26 mouse cellular contexts compared by ENCODE assay signal in genomic region chr2:148042126-148042640, GRCm38 (mm10). TPM values are rescaled to one million over a fixed set of nuclear protein-coding genes. Genes with fewer than 3 reads are reported as not detected.
DNase-seq lines count a peak whose midpoint lies in the region; ATAC-seq lines count a peak whose summit lies in the region.
"Had no signal": no experiment of that assay in that cellular context is flagged by ENCODE, and none has a peak within 500 bp of the region (broad histone marks: within the 10 kb centered on the region; RNA-seq: fewer than 3 reads in every experiment).

No protein-coding gene starts in this region.

- no peak overlapping the region for H3K4me2 ChIP-seq in hindbrain, embryonic 11.5 days (replicated peaks; ENCODE audit: low read depth, low read length)
- H3K4me2 ChIP-seq in hindbrain, embryonic 12.5 days (replicated peaks) = no peak overlapping the region
- H3K4me2 ChIP-seq in midbrain, embryonic 15.5 days = no peak overlapping the region
- peak overlapping the region; percentile 4 for H3K4me2 ChIP-seq in midbrain, embryonic 14.5 days (ENCODE audit: low read length)
- peak overlapping the region; percentile 68 for H3K4me2 ChIP-seq in stomach, embryonic 16.5 days (ENCODE audit: low read depth, low read length)
- H3K4me2 ChIP-seq: hindbrain, embryonic 13.5 days; limb, embryonic 15.5 days; liver, embryonic 13.5 days had no signal

- WGBS in hindbrain, embryonic 11.5 days = 15% methylated on average over 3 of the region's 3 CpGs
- 10% methylated on average over 3 of the region's 3 CpGs for WGBS in hindbrain, embryonic 12.5 days
- WGBS in midbrain, embryonic 10.5 days = 8% methylated on average over 3 of the region's 3 CpGs
- 13% methylated on average over 3 of the region's 3 CpGs for WGBS in midbrain, embryonic 15.5 days
- 8% methylated on average over 3 of the region's 3 CpGs for WGBS in midbrain, embryonic 14.5 days
- 25% methylated on average over 3 of the region's 3 CpGs for WGBS in stomach, embryonic 16.5 days

- H3K36me3 ChIP-seq in hindbrain, embryonic 11.5 days (ENCODE audit: control insufficient read depth, insufficient read depth, low read length) = no peaks in the 10 kb centered on the region
- H3K36me3 ChIP-seq in hindbrain, embryonic 12.5 days = no peaks in the 10 kb centered on the region
- peaks cover 10% of the 10 kb centered on the region for H3K36me3 ChIP-seq in midbrain, embryonic 10.5 days
- H3K36me3 ChIP-seq in midbrain, embryonic 15.5 days (replicated peaks) = no peaks in the 10 kb centered on the region
- H3K36me3 ChIP-seq in midbrain, embryonic 14.5 days (ENCODE audit: control insufficient read depth, insufficient read depth, low read length) = no peaks in the 10 kb centered on the region
- H3K36me3 ChIP-seq in stomach, embryonic 16.5 days (ENCODE audit: control insufficient read depth, insufficient read depth, low read length) = no peaks in the 10 kb centered on the region
- H3K36me3 ChIP-seq: hindbrain, embryonic 13.5 days; limb, embryonic 10.5 days; limb, embryonic 15.5 days; liver, embryonic 13.5 days had no signal

- peak; percentile 50 for DNase-seq in hindbrain, embryonic 11.5 days (ENCODE audit: low spot score)
- DNase-seq in midbrain, embryonic 10.5 days (ENCODE audit: low spot score) = no peak
- no peak for DNase-seq in midbrain, embryonic 14.5 days
- DNase-seq in urinary bladder, adult 2 months (ENCODE audit: low spot score) = no peak
- DNase-seq: adrenal gland, postnatal 25 days; cerebellum, adult 11-12 months; cerebellum, adult 9-11 months; gastrocnemius, adult 2 months; gastrocnemius, postnatal 36 days; kidney, adult 8-10 months; layer of hippocampus, adult 9-11 months; liver, embryonic 13.5 days; lung, adult 18-20 months; right cerebral cortex, postnatal 25 days; thymus, postnatal 4 days had no signal

- no peak for ATAC-seq in hindbrain, embryonic 11.5 days (ENCODE audit: low FRiP score)
- no peak for ATAC-seq in hindbrain, embryonic 12.5 days (ENCODE audit: low FRiP score)
- no peak for ATAC-seq in midbrain, embryonic 15.5 days (replicated peaks)
- ATAC-seq in midbrain, embryonic 14.5 days (ENCODE audit: low FRiP score, low TSS enrichment) = no peak
- ATAC-seq in stomach, embryonic 16.5 days (ENCODE audit: insufficient read depth, low FRiP score) = no peak
- ATAC-seq: CD4-positive, CD25-positive, alpha-beta regulatory T cell, adult 4 months; forebrain, embryonic 16.5 days; intestine, embryonic 16.5 days had no signal

- H3K27ac ChIP-seq in hindbrain, embryonic 11.5 days (ENCODE audit: low read depth, low read length) = no peak overlapping the region
- H3K27ac ChIP-seq in hindbrain, embryonic 12.5 days = no peak overlapping the region
- peak overlapping the region; percentile 91 for H3K27ac ChIP-seq in midbrain, embryonic 10.5 days (replicated peaks)
- H3K27ac ChIP-seq in midbrain, embryonic 15.5 days = no peak overlapping the region
- no peak overlapping the region for H3K27ac ChIP-seq in midbrain, embryonic 14.5 days (replicated peaks; ENCODE audit: low read depth, low read length)
- H3K27ac ChIP-seq in stomach, embryonic 16.5 days (ENCODE audit: low read length) = no peak overlapping the region
- H3K27ac ChIP-seq: gastrocnemius, adult 2 months; hindbrain, embryonic 13.5 days; kidney, postnatal 0 days; limb, embryonic 10.5 days; limb, embryonic 15.5 days; liver, embryonic 13.5 days had no signal

- no peak overlapping the region for H3K4me3 ChIP-seq in hindbrain, embryonic 11.5 days (ENCODE audit: low read depth, low read length)
- H3K4me3 ChIP-seq in hindbrain, embryonic 12.5 days = no peak overlapping the region
- H3K4me3 ChIP-seq in midbrain, embryonic 10.5 days = peak overlapping the region; percentile 55
- no peak overlapping the region for H3K4me3 ChIP-seq in midbrain, embryonic 15.5 days
- no peak overlapping the region for H3K4me3 ChIP-seq in midbrain, embryonic 14.5 days (replicated peaks; ENCODE audit: low read depth, low read length)
- no peak overlapping the region; the same call in 1 of the 2 replicates for H3K4me3 ChIP-seq in stomach, embryonic 16.5 days (replicated peaks; ENCODE audit: low read length)
- H3K4me3 ChIP-seq: erythroblast, embryonic 14.5 days; gastrocnemius, adult 2 months; hindbrain, embryonic 13.5 days; limb, embryonic 10.5 days; limb, embryonic 15.5 days; liver, embryonic 13.5 days had no signal

- no peaks in the 10 kb centered on the region for H3K9me3 ChIP-seq in hindbrain, embryonic 11.5 days (ENCODE audit: control insufficient read depth, low read length)
- H3K9me3 ChIP-seq in hindbrain, embryonic 12.5 days (replicated peaks) = no peaks in the 10 kb centered on the region
- H3K9me3 ChIP-seq in midbrain, embryonic 10.5 days (replicated peaks) = no peaks in the 10 kb centered on the region
- no peaks in the 10 kb centered on the region for H3K9me3 ChIP-seq in midbrain, embryonic 15.5 days
- no peaks in the 10 kb centered on the region for H3K9me3 ChIP-seq in midbrain, embryonic 14.5 days (ENCODE audit: control insufficient read depth, low read length)
- no peaks in the 10 kb centered on the region for H3K9me3 ChIP-seq in stomach, embryonic 16.5 days (replicated peaks; ENCODE audit: control insufficient read depth, low read length)
- H3K9me3 ChIP-seq: hindbrain, embryonic 13.5 days; limb, embryonic 10.5 days; limb, embryonic 15.5 days; liver, embryonic 13.5 days had no signal

- peaks cover 99% of the 10 kb centered on the region for H3K27me3 ChIP-seq in hindbrain, embryonic 11.5 days (ENCODE audit: control insufficient read depth, insufficient read depth, low read length)
- peaks cover 99% of the 10 kb centered on the region for H3K27me3 ChIP-seq in hindbrain, embryonic 12.5 days
- H3K27me3 ChIP-seq in midbrain, embryonic 10.5 days (ENCODE audit: low read depth, poor library complexity, severe bottlenecking) = peaks cover 100% of the 10 kb centered on the region
- H3K27me3 ChIP-seq in midbrain, embryonic 15.5 days (replicated peaks) = peaks cover 91% of the 10 kb centered on the region
- peaks cover 99% of the 10 kb centered on the region for H3K27me3 ChIP-seq in midbrain, embryonic 14.5 days (ENCODE audit: control insufficient read depth, insufficient read depth, low read length)
- H3K27me3 ChIP-seq in stomach, embryonic 16.5 days (ENCODE audit: control insufficient read depth, insufficient read depth, low read length) = peaks cover 79% of the 10 kb centered on the region

- no peak overlapping the region for H3K9ac ChIP-seq in hindbrain, embryonic 11.5 days (ENCODE audit: low read depth, low read length)
- H3K9ac ChIP-seq in hindbrain, embryonic 12.5 days = no peak overlapping the region
- no peak overlapping the region for H3K9ac ChIP-seq in midbrain, embryonic 15.5 days
- H3K9ac ChIP-seq in midbrain, embryonic 14.5 days (replicated peaks; ENCODE audit: low read length) = no peak overlapping the region
- H3K9ac ChIP-seq in stomach, embryonic 16.5 days (ENCODE audit: low read length) = no peak overlapping the region
- H3K9ac ChIP-seq: hindbrain, embryonic 13.5 days; limb, embryonic 15.5 days; liver, embryonic 13.5 days had no signal

- no peaks in the 10 kb centered on the region; the same call in 1 of the 2 replicates for H3K4me1 ChIP-seq in hindbrain, embryonic 11.5 days (replicated peaks; ENCODE audit: control insufficient read depth, insufficient read depth, low read length)
- peaks cover 8% of the 10 kb centered on the region for H3K4me1 ChIP-seq in hindbrain, embryonic 12.5 days
- H3K4me1 ChIP-seq in midbrain, embryonic 10.5 days = peaks cover 64% of the 10 kb centered on the region
- peaks cover 8% of the 10 kb centered on the region; the same call in 1 of the 2 replicates for H3K4me1 ChIP-seq in midbrain, embryonic 15.5 days
- H3K4me1 ChIP-seq in midbrain, embryonic 14.5 days (ENCODE audit: control insufficient read depth, insufficient read depth, low read length) = no peaks in the 10 kb centered on the region
- H3K4me1 ChIP-seq in stomach, embryonic 16.5 days (ENCODE audit: control insufficient read depth, insufficient read depth, low read length) = peaks cover 5% of the 10 kb centered on the region; the same call in 1 of the 2 replicates
- H3K4me1 ChIP-seq: liver, embryonic 13.5 days had no signal

RNA-seq across cellular contexts. Expression of gene Foxa2, which starts 4.6 kb away (rescaled TPM):
- 3.4 and 4.5 TPM in 2 replicates for polyA plus RNA-seq in hindbrain, embryonic 11.5 days (2014; fragmentation: Nextera tagmentation; extraction: Ambion mirVana)
- polyA plus RNA-seq in hindbrain, embryonic 12.5 days (2016; fragmentation: Nextera tagmentation; extraction: Ambion mirVana) = 4.3 and 5.2 TPM in 2 replicates
- 10.4 and 12.1 TPM in 2 replicates for polyA plus RNA-seq in midbrain, embryonic 10.5 days (2016; fragmentation: Nextera tagmentation; extraction: Ambion mirVana)
- polyA plus RNA-seq in midbrain, embryonic 15.5 days (2015; fragmentation: Nextera tagmentation; extraction: Ambion mirVana) = 5.2 and 6.1 TPM in 2 replicates
- polyA plus RNA-seq in midbrain, embryonic 14.5 days (2014; fragmentation: Nextera tagmentation; extraction: Ambion mirVana) = 5.1 and 8.1 TPM in 2 replicates
- polyA plus RNA-seq in stomach, embryonic 16.5 days (2015; fragmentation: Nextera tagmentation; extraction: Ambion mirVana) = 8.3 and 8.5 TPM in 2 replicates
- 0.03 and 0.21 TPM in 2 replicates for polyA plus RNA-seq in urinary bladder, adult 2 months (2012; rRNA removed)
- polyA plus RNA-seq: CD4-positive, CD25-positive, alpha-beta regulatory T cell, adult 4 months; erythroblast, embryonic 14.5 days; forebrain, embryonic 16.5 days; kidney, postnatal 0 days; limb, embryonic 10.5 days had no signal

Comparison
In these comparisons a context has a peak if more than half of its experiments do, and no peak if none do; other contexts are left out.
1. H3K4me2 ChIP-seq: peak in midbrain, embryonic 14.5 days (single experiment) and stomach, embryonic 16.5 days (single experiment); none in hindbrain, embryonic 11.5 days (single experiment), hindbrain, embryonic 12.5 days (single experiment) and midbrain, embryonic 15.5 days (single experiment).